Mouse (Mus musculus) gastrocnemius, postnatal 10 days (tissue): ENCODE measurements around the gene Pigv. TPM values are rescaled to one million over a fixed set of nuclear protein-coding genes. Genes with fewer than 3 reads are reported as not detected.

Source experiments
- DNase-seq: peaks from one replicate; pipeline ENCODE4 v3.0.0; 2021; ENCODE audit warnings: mixed read lengths
- microRNA-seq, 2 experiments: library from miRNA; unstranded; fragments of <30 nt; microRNA quantifications; one replicate each; pipeline ENCODE4 v1.2.0; 2021
- total RNA-seq, 2 experiments: library from RNA; stranded (reverse); gene quantifications; 2 replicates each; pipeline ENCODE4 v1.2.3; 2021

Pigv gene
- total RNA-seq, 2 experiments from 2014 or later: 10.2 to 10.6 TPM

GRCm38 (mm10) chr4:133613026-133613425 lies 59.4 kb downstream of the Pigv start:
- no peak for DNase-seq

GRCm38 (mm10) chr4:133612416-133612815 lies 60.0 kb downstream of the Pigv start:
- DNase-seq: no peak

GRCm38 (mm10) chr4:133611815-133612214 lies 60.6 kb downstream of the Pigv start:
- DNase-seq: no peak

Small RNA genes within 50 kb of the gene (microRNA-seq; reads per million reads assigned to microRNA genes)
- 0 reads per million in 2 experiments for gene Mir7227

Other genes starting within 250 kb of the Pigv start
- gene Tent5b, start 192.5 kb downstream of the Pigv start, total RNA-seq: under 1 TPM; 0.18 to 0.38 TPM
- gene Trnp1, start 174.1 kb downstream of the Pigv start, total RNA-seq: 1 to 10 TPM; 2.2 to 2.7 TPM
- gene Kdf1, start 153.7 kb downstream of the Pigv start, total RNA-seq: not detected
- 10 to 100 TPM; 53.3 to 62.3 TPM for gene Nudc, start 126.7 kb downstream of the Pigv start, total RNA-seq
- gene Nr0b2, start 119.3 kb downstream of the Pigv start, total RNA-seq: under 1 TPM in 1 of 2 experiments, not detected in 1; 0.23 TPM
- gene Gpatch3, start 97.9 kb downstream of the Pigv start, total RNA-seq: 1 to 10 TPM; 4.6 to 5.1 TPM
- gene Gpn2, start 88.3 kb downstream of the Pigv start, total RNA-seq: 1 to 10 TPM; 5.6 TPM
- gene Sfn, start 70.5 kb downstream of the Pigv start, total RNA-seq: 1 to 10 TPM; 1.6 TPM
- 10 to 100 TPM; 21.6 to 27.6 TPM for gene Zdhhc18, start 22.5 kb downstream of the Pigv start, total RNA-seq
- gene Arid1a, start 84.1 kb upstream of the Pigv start, total RNA-seq: 10 to 100 TPM; 33.5 to 44.1 TPM
- gene Rps6ka1, start 215.2 kb upstream of the Pigv start, total RNA-seq: 1 to 10 TPM; 7.2 to 8.1 TPM